Mouse (Mus musculus) gastrocnemius, adult 8-10 months (tissue): ENCODE data around the gene Tpd52l2. TPM values are rescaled to one million over a fixed set of nuclear protein-coding genes. Genes with fewer than 3 reads are reported as not detected.

Experiments used
- DNase-seq, 2 experiments: peaks; one replicate each; pipeline ENCODE4 v3.0.0; 2022; ENCODE audit warnings: low spot score in 2 of 2
- total RNA-seq, 4 experiments: library from RNA; stranded (reverse); gene quantifications; 2 replicates each; pipeline ENCODE4 v1.2.4; 2022

The Tpd52l2 gene
- total RNA-seq, 4 experiments from 2014 or later, result 43.7 to 49.1 (median 45.8) TPM

- DNase-seq, result peak in 1 of 2 experiments; percentile 38
Measured at GRCm38 (mm10) chr2:181537444-181538047, 40.6 kb downstream of the Tpd52l2 start.

- no peak for DNase-seq
Measured at GRCm38 (mm10) chr2:181541761-181542380, 44.9 kb downstream of the Tpd52l2 start.

DNA sequence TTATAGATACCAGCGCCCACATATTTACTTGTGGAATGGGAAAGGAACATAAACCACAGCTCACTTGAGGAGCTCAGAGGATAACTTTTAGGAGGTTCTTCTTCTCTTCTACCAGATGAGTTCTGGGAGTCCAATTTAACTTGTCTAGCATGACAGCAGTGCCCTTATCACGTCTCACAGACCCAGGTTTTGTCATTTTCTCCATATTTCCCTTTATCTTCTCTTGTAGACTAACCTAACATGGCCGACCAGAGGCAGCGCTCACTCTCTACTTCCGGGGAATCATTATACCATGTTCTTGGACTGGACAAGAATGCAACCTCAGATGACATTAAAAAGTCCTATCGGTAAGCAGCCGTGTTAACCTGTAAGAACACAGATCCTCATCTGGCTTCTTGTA lies 49.2 kb downstream of the Tpd52l2 start:
- no peak for DNase-seq

- no peak for DNase-seq
Measured at GRCm38 (mm10) chr2:181548227-181548626, 51.3 kb downstream of the Tpd52l2 start.

- DNase-seq, result no peak
Measured at GRCm38 (mm10) chr2:181548682-181549081, 51.7 kb downstream of the Tpd52l2 start.

DNA sequence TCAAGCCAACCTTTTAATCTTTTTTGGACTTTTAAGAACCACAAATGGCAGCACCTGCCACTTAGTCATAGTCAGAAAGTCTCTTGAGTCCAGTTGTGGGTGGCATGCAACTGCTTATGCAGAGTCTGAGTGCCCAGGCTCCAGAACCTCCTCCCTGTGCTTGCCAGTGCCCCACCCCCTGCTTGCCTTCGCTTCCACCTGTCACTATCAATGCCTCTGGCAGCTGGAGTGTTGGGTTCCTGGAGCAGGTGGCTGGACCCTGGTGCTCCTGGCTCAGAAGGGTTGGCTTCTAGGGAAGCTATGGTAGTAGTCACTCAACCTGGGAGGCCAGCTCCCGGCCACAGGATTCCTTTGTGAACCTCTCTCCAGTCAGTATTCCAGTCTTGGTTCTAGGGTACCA lies 53.3 kb downstream of the Tpd52l2 start:
- DNase-seq, result peak in 1 of 2 experiments; percentile 54

- DNase-seq, result no peak
Measured at GRCm38 (mm10) chr2:181553772-181554171, 56.8 kb downstream of the Tpd52l2 start.

GRCm38 (mm10) chr2:181567338-181567737 lies 70.4 kb downstream of the Tpd52l2 start:
- no peak for DNase-seq

Other genes with a start within 250 kb of the Tpd52l2 start
- 1 to 10 TPM; 6.8 to 9.8 (median 7.9) TPM for gene Gmeb2, start 209.1 kb upstream of the Tpd52l2 start, total RNA-seq
- not detected for gene Stmn3, start 182.6 kb upstream of the Tpd52l2 start, total RNA-seq
- gene Rtel1, start 177.4 kb upstream of the Tpd52l2 start, total RNA-seq, result 10 to 100 TPM in 1 of 4 experiments, 1 to 10 TPM in 3; 8.4 to 12.9 (median 9.0) TPM
- gene Zgpat, start 132.2 kb upstream of the Tpd52l2 start, total RNA-seq, result 10 to 100 TPM in 2 of 4 experiments, 1 to 10 TPM in 2; 9.3 to 11.2 (median 10.3) TPM
- gene Arfrp1, start 131.7 kb upstream of the Tpd52l2 start, total RNA-seq, result 10 to 100 TPM; 20.9 to 25.1 (median 23.8) TPM
- 1 to 10 TPM; 2.2 to 4.0 (median 3.0) TPM for gene Lime1, start 117.1 kb upstream of the Tpd52l2 start, total RNA-seq
- gene Zbtb46, start 37.7 kb upstream of the Tpd52l2 start, total RNA-seq, result 1 to 10 TPM; 3.3 to 5.3 (median 4.1) TPM
- gene Abhd16b, start 3.9 kb upstream of the Tpd52l2 start, total RNA-seq, result not detected
- 10 to 100 TPM; 43.4 to 50.3 (median 44.1) TPM for gene Dnajc5, start 23.3 kb downstream of the Tpd52l2 start, total RNA-seq
- gene Uckl1, start 87.8 kb downstream of the Tpd52l2 start, total RNA-seq, result 10 to 100 TPM; 24.6 to 38.4 (median 28.5) TPM
- 10 to 100 TPM; 28.8 to 35.0 (median 32.6) TPM for gene Prpf6, start 94.7 kb downstream of the Tpd52l2 start, total RNA-seq
- gene Zfp512b, start 95.7 kb downstream of the Tpd52l2 start, total RNA-seq, result 10 to 100 TPM; 15.4 to 21.2 (median 19.3) TPM
- 1 to 10 TPM; 1.7 to 4.6 (median 3.7) TPM for gene Samd10, start 102.1 kb downstream of the Tpd52l2 start, total RNA-seq
- gene Gm29797, start 159.9 kb downstream of the Tpd52l2 start, total RNA-seq, result not detected
- 10 to 100 TPM in 2 of 4 experiments, 1 to 10 TPM in 2; 3.9 to 13.4 (median 7.1) TPM for gene Sox18, start 174.5 kb downstream of the Tpd52l2 start, total RNA-seq
- 1 to 10 TPM; 6.7 to 8.4 (median 7.3) TPM for gene Tcea2, start 183.2 kb downstream of the Tpd52l2 start, total RNA-seq
- gene Rgs19, start 196.8 kb downstream of the Tpd52l2 start, total RNA-seq, result 1 to 10 TPM; 1.5 to 5.2 (median 3.6) TPM
- gene Lkaaear1, start 201.3 kb downstream of the Tpd52l2 start, total RNA-seq, result not detected
- not detected for gene Oprl1, start 217.9 kb downstream of the Tpd52l2 start, total RNA-seq